Mouse (Mus musculus) olfactory bulb, adult 2 months (tissue): ENCODE data around the gene Tmem91.

ENCODE experiments used
- CTCF ChIP-seq: fragments of 200-500 bp; IDR thresholded peaks from 2 replicates; pipeline ENCODE4 v1.5.1; 2012; ENCODE audit warnings: low read depth, mild to moderate bottlenecking, low read length, moderate library complexity; ENCODE audit not compliant: insufficient read depth
- POLR2A ChIP-seq: fragments of 200-500 bp; IDR thresholded peaks from 2 replicates; pipeline ENCODE4 v1.6.1; 2012; ENCODE audit warnings: mild to moderate bottlenecking, low read depth, low read length, moderate library complexity; ENCODE audit not compliant: insufficient read depth

DNA sequence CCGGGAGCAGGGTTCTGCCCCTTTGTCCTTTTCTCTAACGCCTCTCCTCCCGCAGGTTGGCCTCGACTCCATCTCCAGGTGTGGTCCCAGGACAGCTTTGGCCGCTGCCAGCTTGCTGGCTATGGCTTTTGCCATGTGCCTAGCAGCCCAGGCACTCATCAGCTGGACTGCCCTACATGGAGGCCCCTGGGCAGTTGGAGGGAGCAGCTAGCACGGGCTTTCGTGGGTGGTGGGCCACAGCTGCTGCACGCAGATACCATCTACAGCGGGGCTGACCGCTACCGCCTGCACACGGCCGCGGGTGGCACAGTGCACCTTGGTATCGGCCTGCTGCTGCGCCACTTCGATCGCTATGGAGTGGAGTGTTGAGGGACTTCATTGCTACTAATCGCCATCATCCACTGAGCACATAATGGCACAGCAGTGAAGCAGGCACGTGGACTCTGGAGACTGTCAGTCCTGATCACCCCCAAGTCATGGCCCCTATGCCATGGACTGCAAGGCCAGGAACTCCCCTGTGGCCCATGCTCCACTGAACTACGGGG is 11.0 kb upstream of the Tmem91 start:
- TF ChIP-seq CTCF: no peak
- no peak for TF ChIP-seq POLR2A
